Mouse (Mus musculus) fibroblast of lung, adult 2 months (primary cell): ENCODE measurements at regions not wholly inside any gene's neighbourhood (a gene's known extent, or its start where the extent isn't known, plus 50 kb on each side); places are given as distances from the start of the nearest gene placed in this dataset.
A peak's percentile ranks its signal among the peaks of the same experiment; 100 is the strongest.

Experiments
- DNase-seq: peaks from one replicate; pipeline ENCODE4 v3.0.0-alpha.2; 2011; ENCODE audit warnings: low read depth

- DNase-seq = no peak
Measured at GRCm38 (mm10) chr13:106525406-106526206, 411.2 kb downstream of the Ipo11 start.

DNA sequence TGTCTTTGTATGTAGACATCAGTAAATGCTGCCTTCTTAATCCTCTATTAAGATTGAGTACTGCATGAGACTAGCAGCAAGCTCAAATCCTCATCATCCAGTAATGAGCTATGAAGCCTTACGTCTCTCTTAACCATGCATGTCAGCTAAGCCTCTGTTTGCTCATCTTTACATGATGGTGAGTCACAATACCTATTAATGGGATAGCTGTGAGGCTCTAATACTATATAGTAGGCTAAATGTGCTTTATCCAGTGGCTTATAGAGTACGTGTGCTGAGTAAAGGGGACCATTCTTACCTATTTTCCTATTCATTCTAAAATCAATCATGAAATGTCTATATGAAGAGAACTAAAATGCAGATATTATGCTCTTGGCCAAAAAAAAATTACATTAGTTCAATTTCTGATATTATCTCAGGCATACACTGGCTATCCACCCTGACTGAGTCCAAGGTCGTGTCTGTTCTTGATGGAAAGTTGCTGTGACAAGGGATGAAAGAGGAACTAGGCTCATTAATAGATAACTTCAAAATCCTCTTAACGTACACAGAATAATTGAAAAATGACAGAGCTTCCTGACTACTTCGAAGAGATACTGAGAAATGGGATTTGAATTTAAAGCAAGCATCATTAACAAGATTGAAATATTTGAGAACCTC is 422.1 kb downstream of the Ipo11 start:
- no peak for DNase-seq

GRCm38 (mm10) chr13:106513669-106514068 is 423.1 kb downstream of the Ipo11 start:
- no peak for DNase-seq

DNA sequence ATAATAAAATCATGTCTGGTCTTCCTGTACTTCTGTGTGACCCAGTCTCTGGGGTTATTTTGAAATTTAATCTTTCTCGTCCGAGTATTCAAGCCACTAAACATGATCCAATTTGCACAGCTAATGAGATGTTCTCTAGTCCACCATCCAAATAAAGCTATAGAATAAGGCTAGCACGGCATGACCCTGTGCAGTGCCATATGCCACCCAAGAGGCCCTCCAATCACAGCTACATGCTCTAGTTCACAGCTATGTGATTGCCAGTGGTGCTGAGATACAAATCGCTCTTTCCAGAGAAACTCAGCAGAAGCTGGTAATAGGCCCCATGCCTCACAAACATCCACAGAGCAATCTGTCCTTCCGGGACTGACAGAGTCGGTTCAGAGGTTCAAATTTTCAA is 426.3 kb downstream of the Ipo11 start:
- no peak for DNase-seq

DNA sequence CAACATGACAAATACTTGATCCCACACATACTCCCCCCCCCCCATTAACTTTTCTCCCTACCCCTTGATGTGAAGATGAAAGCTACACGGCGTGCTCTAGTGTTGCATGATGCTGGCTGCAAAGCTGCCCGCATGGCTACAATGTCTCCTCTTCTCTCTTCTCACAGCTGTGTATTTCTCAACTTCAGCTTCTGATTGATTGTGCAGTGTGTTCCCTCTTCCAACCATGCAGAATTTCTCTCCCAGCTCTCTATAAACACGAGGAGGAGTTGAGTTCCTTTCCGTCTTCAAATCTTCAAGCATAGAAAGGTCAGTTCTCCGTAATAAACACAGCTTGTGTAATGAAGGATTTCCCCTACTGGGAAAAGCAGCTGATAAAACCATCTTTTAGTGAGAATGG is 435.5 kb downstream of the Ipo11 start:
- no peak for DNase-seq

DNA sequence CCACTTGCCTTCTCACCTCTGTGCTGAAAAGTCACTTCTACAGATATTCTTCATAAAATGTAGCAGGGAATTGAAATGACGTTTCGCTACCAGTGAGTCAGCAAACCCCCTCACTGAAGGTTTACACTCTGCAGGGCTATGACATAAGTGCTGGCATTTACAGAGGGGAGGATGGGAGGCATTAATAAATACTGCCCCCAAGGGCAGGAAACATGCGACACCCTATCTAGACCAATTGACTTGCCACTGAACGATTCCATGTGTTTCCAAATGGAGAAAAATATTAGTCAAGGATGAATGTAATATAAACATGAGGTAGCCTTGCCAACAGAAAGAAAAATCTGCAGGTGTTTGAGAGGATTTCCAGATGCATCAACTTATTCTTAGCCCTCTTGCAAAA is 465.5 kb downstream of the Ipo11 start:
- DNase-seq = no peak

GRCm38 (mm10) chr13:106454366-106454927 is 482.3 kb downstream of the Ipo11 start:
- no peak for DNase-seq

DNA sequence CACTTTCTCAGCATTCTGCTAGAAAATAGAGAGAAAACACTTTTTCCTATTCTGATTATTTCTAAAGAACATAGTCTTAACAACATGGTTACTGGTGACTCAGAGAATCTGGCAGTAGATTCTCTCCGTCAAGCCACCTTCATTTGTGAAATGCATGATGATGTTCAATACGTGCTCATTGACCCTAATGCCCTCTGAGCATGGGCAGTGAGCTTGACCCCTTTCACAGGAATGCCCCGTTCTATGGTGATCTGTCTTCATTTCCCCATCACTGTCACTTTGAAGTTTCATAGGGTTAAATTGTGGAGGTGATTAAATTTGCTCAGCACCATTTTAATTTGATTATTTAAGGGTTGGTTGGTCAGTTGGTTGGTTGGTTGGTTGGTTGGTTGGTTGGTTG is 504.6 kb downstream of the Ipo11 start:
- DNase-seq = no peak

DNA sequence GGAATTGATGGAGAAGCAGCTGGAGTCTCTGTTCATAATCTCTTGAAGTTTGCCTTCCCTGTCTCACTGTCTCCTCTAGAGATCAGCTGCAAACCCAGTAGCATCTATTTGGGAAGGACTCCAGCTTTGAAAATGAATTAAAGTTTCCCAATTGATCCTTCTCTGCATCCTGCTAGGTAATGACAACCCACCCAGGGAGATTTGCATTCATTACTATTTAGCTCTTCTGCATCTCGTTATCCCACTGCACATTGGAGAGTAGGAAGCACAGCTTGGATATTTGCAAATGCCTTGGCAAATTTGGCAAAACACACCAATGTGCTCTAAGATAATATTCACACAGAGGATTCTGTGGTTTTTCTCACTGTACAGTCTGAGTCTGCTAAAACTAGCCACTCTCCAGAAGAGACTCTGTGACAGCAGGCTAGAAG is 530.1 kb downstream of the Ipo11 start:
- DNase-seq = no peak

- DNase-seq = no peak
Measured at GRCm38 (mm10) chr13:106392642-106393041, 544.1 kb downstream of the Ipo11 start.

- peak; percentile 77 for DNase-seq
Measured at GRCm38 (mm10) chr13:106388634-106389033, 548.1 kb downstream of the Ipo11 start.

GRCm38 (mm10) chr13:106367589-106367988 is 569.2 kb downstream of the Ipo11 start:
- DNase-seq = no peak

DNA sequence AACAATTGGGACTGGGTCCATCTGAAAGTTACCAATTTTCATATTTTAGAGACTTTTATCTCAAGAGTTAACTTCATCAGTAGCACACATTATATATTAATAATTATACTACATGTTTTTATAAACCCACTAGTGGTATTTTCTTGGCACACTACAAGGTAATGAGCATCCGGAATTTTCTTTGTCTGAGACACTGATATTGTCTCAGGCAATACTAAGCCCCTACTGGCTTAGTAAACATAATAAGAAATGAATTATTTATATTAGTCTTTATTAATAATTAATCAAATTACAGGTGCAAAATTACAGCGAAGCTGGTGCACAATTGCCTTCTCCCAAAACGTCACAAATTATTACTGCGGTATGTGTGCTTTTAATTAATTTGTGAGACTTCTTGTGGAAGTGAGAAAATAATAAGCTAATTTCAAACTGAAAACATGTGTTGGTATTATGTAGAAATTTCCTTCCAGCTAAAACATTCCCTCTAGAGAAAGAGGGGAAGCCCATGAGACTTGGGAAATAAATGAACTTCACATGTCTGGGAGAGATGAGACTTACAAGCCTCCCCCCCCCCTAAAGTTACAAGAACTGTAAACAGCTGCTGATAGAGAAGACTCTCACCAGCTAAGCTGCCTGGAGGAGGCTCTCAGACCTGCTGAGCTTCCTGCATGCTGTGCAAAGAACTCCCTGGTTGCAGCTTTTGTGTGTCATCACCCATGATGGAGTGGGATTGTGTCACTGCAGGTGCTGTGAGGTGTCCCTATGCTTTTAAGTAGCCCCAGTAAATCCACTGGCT is 583.9 kb downstream of the Ipo11 start:
- no peak for DNase-seq

DNA sequence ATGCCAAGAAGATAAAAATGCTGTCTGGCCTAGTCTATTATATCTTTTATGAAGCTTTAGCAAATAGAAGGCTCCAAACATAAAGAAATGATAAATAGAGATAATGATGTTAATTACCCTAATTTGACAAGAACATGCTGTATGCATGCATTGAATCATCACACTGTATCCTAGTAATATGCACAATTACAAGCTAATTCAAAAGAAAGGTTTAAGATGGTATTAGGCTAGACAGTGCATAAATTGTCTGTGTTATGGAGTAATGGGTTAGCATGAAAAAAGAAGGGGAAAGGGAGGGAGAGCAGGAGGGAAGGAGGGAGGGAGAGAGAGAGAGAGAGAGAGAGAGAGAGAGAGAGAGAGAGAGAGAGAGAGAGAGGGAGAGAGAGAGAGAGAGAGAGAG is 604.7 kb downstream of the Ipo11 start:
- no peak for DNase-seq

DNA sequence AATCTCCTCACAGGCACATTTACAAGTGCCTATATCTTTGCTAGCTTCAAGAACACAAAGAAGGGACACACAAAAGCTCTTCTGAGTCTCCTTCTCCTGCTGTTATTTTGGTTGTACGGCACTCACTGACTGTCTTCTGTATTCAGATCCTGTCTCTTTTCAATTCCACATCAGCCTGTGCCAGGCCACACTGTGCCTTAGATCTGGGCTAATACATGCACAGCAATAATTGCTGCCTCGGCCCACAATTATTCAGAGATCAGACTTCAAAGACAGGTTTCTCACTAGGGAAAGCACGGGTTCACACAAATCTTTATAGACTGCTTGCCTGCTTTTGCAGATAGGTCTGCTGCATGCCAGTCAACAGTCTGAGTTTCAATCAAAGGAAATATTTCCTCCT is 617.8 kb downstream of the Ipo11 start:
- DNase-seq = no peak

DNA sequence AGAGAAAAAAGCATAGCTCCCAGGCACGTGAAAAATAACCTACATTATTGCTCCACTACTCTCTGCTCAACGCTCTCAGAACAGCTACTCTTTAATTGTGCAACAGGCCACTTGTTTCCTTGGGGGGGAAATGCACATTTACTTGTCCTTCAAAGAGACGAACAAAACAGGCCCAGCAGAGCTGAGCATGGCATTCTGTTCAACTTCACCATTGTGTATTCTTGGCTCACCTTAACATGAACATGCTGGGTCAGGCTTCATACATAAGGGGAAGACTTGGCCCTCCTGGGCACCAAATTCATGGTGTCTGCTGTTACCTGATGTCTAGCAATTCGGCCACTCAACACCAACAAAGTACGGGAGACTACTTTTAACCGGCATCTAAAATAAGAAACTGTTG is 618.3 kb downstream of the Ipo11 start:
- no peak for DNase-seq

- DNase-seq = no peak
Measured at GRCm38 (mm10) chr13:106317300-106317699, 619.5 kb downstream of the Ipo11 start.

GRCm38 (mm10) chr13:106281181-106281580 is 655.6 kb downstream of the Ipo11 start:
- no peak for DNase-seq

- DNase-seq = no peak
Measured at GRCm38 (mm10) chr13:106259874-106260273, 676.9 kb downstream of the Ipo11 start.
